Mouse (Mus musculus) MEL (cell line): ENCODE results near the gene Cmss1. TPM values are rescaled to one million over a fixed set of nuclear protein-coding genes. Genes with fewer than 3 reads are reported as not detected.

ENCODE experiments used
- DNase-seq: peaks from one replicate; pipeline ENCODE4 v3.0.0; 2011; ENCODE audit warnings: low read depth, low spot score
- H3K27ac ChIP-seq: 2 replicates; pipeline ENCODE4 v1.5.1; 2012; ENCODE audit warnings: low read depth, mild to moderate bottlenecking, control low read depth, low read length, moderate library complexity; ENCODE audit not compliant: control insufficient read depth
- H3K27me3 ChIP-seq, 2 experiments: fragments of 150-350 bp in 1 of 2; sonication (generic) in 1 of 2; 2 replicates each; pipeline ENCODE4 v1.6.1; 2012; ENCODE audit warnings: low read length in 2 of 2, mild to moderate bottlenecking in 2 of 2, improper control_type of control experiment in 1 of 2, moderate library complexity in 1 of 2; ENCODE audit not compliant: insufficient read depth in 2 of 2, control insufficient read depth in 1 of 2
- H3K36me3 ChIP-seq, 2 experiments: 2 replicates each; pipeline ENCODE4 v1.6.1; 2012 to 2014; ENCODE audit warnings: low read length in 2 of 2, improper control_type of control experiment in 1 of 2, inconsistent platforms in 1 of 2, mild to moderate bottlenecking in 1 of 2; ENCODE audit not compliant: insufficient read depth in 2 of 2, control insufficient read depth in 1 of 2
- H3K4me1 ChIP-seq, 2 experiments: fragments of 150-350 bp in 1 of 2; sonication (generic) in 1 of 2; 2 replicates each; pipeline ENCODE4 v1.6.1; 2012; ENCODE audit warnings: low read length in 2 of 2, improper control_type of control experiment in 1 of 2, mild to moderate bottlenecking in 1 of 2; ENCODE audit not compliant: insufficient read depth in 2 of 2, control insufficient read depth in 1 of 2
- H3K4me3 ChIP-seq, 2 experiments: fragments of 150-350 bp in 1 of 2; sonication (generic) in 1 of 2; 2 replicates each; pipeline ENCODE4 v1.5.1; 2012; ENCODE audit warnings: low read depth in 2 of 2, low read length in 2 of 2, mild to moderate bottlenecking in 2 of 2, moderate library complexity in 2 of 2, control low read depth in 1 of 2, improper control_type of control experiment in 1 of 2; ENCODE audit not compliant: control insufficient read depth in 1 of 2, insufficient read depth in 1 of 2
- H3K79me2 ChIP-seq: 2 replicates; pipeline ENCODE4 v1.6.1; 2012; ENCODE audit warnings: mild to moderate bottlenecking, low read length, moderate library complexity; ENCODE audit not compliant: control insufficient read depth, poor library complexity, insufficient read depth
- H3K9ac ChIP-seq: 2 replicates; pipeline ENCODE4 v1.6.1; 2012; ENCODE audit warnings: low read depth, mild to moderate bottlenecking, control low read depth, low read length, moderate library complexity; ENCODE audit not compliant: control insufficient read depth, poor library complexity, severe bottlenecking
- H3K9me3 ChIP-seq: fragments of 150-350 bp; sonication (generic); replicated peaks from 2 replicates; pipeline ENCODE4 v1.6.1; 2012; ENCODE audit warnings: mild to moderate bottlenecking, low read length, improper control_type of control experiment, moderate library complexity; ENCODE audit not compliant: insufficient read depth
- BHLHE40 ChIP-seq: IDR thresholded peaks from 2 replicates; pipeline ENCODE4 v1.6.1; 2012; ENCODE audit warnings: low read depth, mild to moderate bottlenecking, inconsistent platforms, low read length, improper control_type of control experiment, borderline replicate concordance
- CHD1 ChIP-seq: IDR thresholded peaks from 2 replicates; pipeline ENCODE4 v1.6.1; 2012; ENCODE audit warnings: low read depth, mild to moderate bottlenecking, inconsistent platforms, low read length, improper control_type of control experiment
- CHD2 ChIP-seq: IDR thresholded peaks from 2 replicates; pipeline ENCODE4 v1.6.1; 2011; ENCODE audit warnings: low read length, improper control_type of control experiment
- EP300 ChIP-seq, 2 experiments: IDR thresholded peaks; 2 replicates each; pipeline ENCODE4 v1.6.1; 2011; ENCODE audit warnings: improper control_type of control experiment in 2 of 2, low read length in 2 of 2, low read depth in 1 of 2, mild to moderate bottlenecking in 1 of 2
- HCFC1 ChIP-seq: IDR thresholded peaks from 2 replicates; pipeline ENCODE4 v1.6.1; 2012; ENCODE audit warnings: low read depth, mild to moderate bottlenecking, inconsistent platforms, low read length, improper control_type of control experiment, moderate library complexity
- MAFK ChIP-seq: IDR thresholded peaks from 2 replicates; pipeline ENCODE4 v1.6.1; 2011; ENCODE audit warnings: low read depth, mild to moderate bottlenecking, low read length, improper control_type of control experiment, borderline replicate concordance
- MAX ChIP-seq: IDR thresholded peaks from 2 replicates; pipeline ENCODE4 v1.6.1; 2011; ENCODE audit warnings: low read length, improper control_type of control experiment
- MAZ ChIP-seq: IDR thresholded peaks from 2 replicates; pipeline ENCODE4 v1.6.1; 2012; ENCODE audit warnings: low read depth, mild to moderate bottlenecking, inconsistent platforms, low read length, improper control_type of control experiment
- MEF2A ChIP-seq: IDR thresholded peaks from 2 replicates; pipeline ENCODE4 v1.6.1; 2014; ENCODE audit warnings: low read depth, mild to moderate bottlenecking, inconsistent platforms, low read length, improper control_type of control experiment; ENCODE audit not compliant: poor library complexity, insufficient replicate concordance, severe bottlenecking; ENCODE audit errors: extremely low read depth
- MYB ChIP-seq: IDR thresholded peaks from 2 replicates; pipeline ENCODE4 v1.6.1; 2011; ENCODE audit warnings: mild to moderate bottlenecking, low read depth, low read length, improper control_type of control experiment
- POLR2A ChIP-seq, 2 experiments: IDR thresholded peaks; 2 replicates each; pipeline ENCODE4 v1.6.1; 2011 to 2012; ENCODE audit warnings: low read length in 2 of 2, mild to moderate bottlenecking in 2 of 2, control low read depth in 1 of 2, improper control_type of control experiment in 1 of 2, low read depth in 1 of 2, moderate library complexity in 1 of 2; ENCODE audit not compliant: control insufficient read depth in 1 of 2, insufficient read depth in 1 of 2, poor library complexity in 1 of 2
- POLR2AphosphoS2 ChIP-seq: IDR thresholded peaks from 2 replicates; pipeline ENCODE4 v1.6.1; 2011; ENCODE audit warnings: low read length, improper control_type of control experiment
- POLR2AphosphoS5 ChIP-seq: IDR thresholded peaks from 2 replicates; pipeline ENCODE4 v1.6.1; 2012; ENCODE audit warnings: low read depth, borderline replicate concordance, mild to moderate bottlenecking, inconsistent platforms, low read length, moderate library complexity, mixed read lengths
- RAD21 ChIP-seq: IDR thresholded peaks from 2 replicates; pipeline ENCODE4 v1.6.1; 2011; ENCODE audit warnings: mild to moderate bottlenecking, low read depth, low read length, improper control_type of control experiment
- RCOR1 ChIP-seq: IDR thresholded peaks from 2 replicates; pipeline ENCODE4 v1.6.1; 2012; ENCODE audit warnings: low read depth, mild to moderate bottlenecking, inconsistent platforms, low read length, improper control_type of control experiment
- SIN3A ChIP-seq: IDR thresholded peaks from 2 replicates; pipeline ENCODE4 v1.6.1; 2012; ENCODE audit warnings: low read length, improper control_type of control experiment, inconsistent platforms
- SMC3 ChIP-seq: IDR thresholded peaks from 2 replicates; pipeline ENCODE4 v1.6.1; 2011; ENCODE audit warnings: low read depth, low read length, improper control_type of control experiment
- TAL1 ChIP-seq: IDR thresholded peaks from 2 replicates; pipeline ENCODE4 v1.6.1; 2012; ENCODE audit warnings: mild to moderate bottlenecking, inconsistent platforms, low read length, moderate library complexity, mixed read lengths
- TBP ChIP-seq: IDR thresholded peaks from 2 replicates; pipeline ENCODE4 v1.8.0; 2011; ENCODE audit warnings: low read depth, low read length, improper control_type of control experiment
- UBTF ChIP-seq: IDR thresholded peaks from 2 replicates; pipeline ENCODE4 v1.6.1; 2012; ENCODE audit warnings: low read depth, mild to moderate bottlenecking, inconsistent platforms, low read length, improper control_type of control experiment, moderate library complexity, borderline replicate concordance; ENCODE audit not compliant: insufficient read depth
- USF1 ChIP-seq: IDR thresholded peaks from 2 replicates; pipeline ENCODE4 v1.6.1; 2014; ENCODE audit warnings: low read depth, mild to moderate bottlenecking, inconsistent platforms, low read length, improper control_type of control experiment, moderate library complexity
- USF2 ChIP-seq, 2 experiments: IDR thresholded peaks; 2 replicates each; pipeline ENCODE4 v1.6.1; 2011 to 2012; ENCODE audit warnings: improper control_type of control experiment in 2 of 2, low read length in 2 of 2, borderline replicate concordance in 1 of 2, inconsistent platforms in 1 of 2, low read depth in 1 of 2, mild to moderate bottlenecking in 1 of 2; ENCODE audit not compliant: insufficient read depth in 1 of 2
- ZKSCAN1 ChIP-seq: IDR thresholded peaks from 2 replicates; pipeline ENCODE4 v1.6.1; 2012; ENCODE audit warnings: low read depth, mild to moderate bottlenecking, inconsistent platforms, low read length, improper control_type of control experiment, moderate library complexity
- ZMIZ1 ChIP-seq: IDR thresholded peaks from 2 replicates; pipeline ENCODE4 v1.6.1; 2012; ENCODE audit warnings: low read depth, mild to moderate bottlenecking, inconsistent platforms, low read length, improper control_type of control experiment, moderate library complexity
- ZNF384 ChIP-seq: IDR thresholded peaks from 2 replicates; pipeline ENCODE4 v1.6.1; 2012; ENCODE audit warnings: low read depth, mild to moderate bottlenecking, inconsistent platforms, low read length, improper control_type of control experiment
- polyA plus RNA-seq, 2 experiments: library from polyadenylated mRNA; stranded (reverse) in 1 of 2; unstranded in 1 of 2; fragments of >175 nt in 1 of 2; fragments of >200 nt in 1 of 2; gene quantifications; 2 replicates each; pipeline versions ENCODE4 v1.2.1 to v1.2.4; 2012; ENCODE audit warnings: low replicate concordance in 2 of 2, low read depth in 1 of 2; ENCODE audit not compliant: insufficient read length in 2 of 2, insufficient read depth in 1 of 2, missing spikeins in 1 of 2
- total RNA-seq: library from RNA; depleted of rRNA; stranded (reverse); fragments of 300-350 nt; gene quantifications from 2 replicates; pipeline ENCODE4 v1.2.3, GENCODE M21; 2012

Cmss1 gene
- total and polyA plus RNA-seq, 3 experiments, result 80.9 to 94.7 TPM; not detected in 1

DNA sequence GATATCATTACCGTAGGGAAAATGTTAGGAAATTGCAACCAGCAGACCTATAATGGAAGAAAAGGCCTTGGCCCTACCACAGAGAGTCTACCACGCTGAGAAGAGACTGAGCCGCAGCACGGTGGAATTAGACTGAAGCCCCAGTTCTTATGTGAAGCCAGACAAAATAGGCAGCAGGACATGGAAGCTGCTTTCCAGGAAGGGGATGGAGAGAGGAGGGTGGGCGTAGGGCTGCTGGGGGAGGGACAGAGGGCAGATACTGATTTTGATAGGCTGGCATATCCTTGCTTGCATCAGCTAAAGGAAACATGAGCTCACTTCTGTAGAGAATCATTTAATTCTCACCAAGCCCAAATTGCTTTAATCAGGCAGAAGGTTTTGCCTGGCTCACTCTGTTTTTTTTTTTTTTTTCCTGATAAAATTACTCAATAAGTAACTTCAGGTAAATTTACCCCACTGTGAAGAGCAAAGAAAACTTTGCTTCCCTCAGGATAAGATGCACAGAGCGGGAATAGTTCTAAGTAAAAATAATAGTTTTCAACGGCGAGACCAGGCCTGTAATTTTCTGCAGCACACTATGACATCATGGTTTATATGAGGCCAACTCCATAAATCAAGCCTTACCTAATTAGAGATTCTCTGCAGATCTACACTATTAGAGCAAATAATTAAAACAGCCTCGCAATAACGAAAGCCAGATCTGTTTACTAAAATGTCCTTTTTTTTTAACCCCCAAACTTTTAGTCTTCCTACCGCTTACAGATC is 169.0 kb downstream of the Cmss1 start:
- Histone ChIP-seq H3K4me1 (no peaks in the 10 kb centered on the region; a peak in 1 of 4 replicates), H3K9me3 (no peaks in the 10 kb centered on the region), H3K9ac (no peak overlapping the region), H3K4me3 (no peak overlapping the region), H3K36me3 (peaks cover 0 to 4% of the 10 kb centered on the region in 2 experiments; a peak in 2 of 4 replicates), H3K27me3 (no peaks in the 10 kb centered on the region), H3K27ac (no peak overlapping the region), H3K79me2 (no peaks in the 10 kb centered on the region)
- TF ChIP-seq CHD2, result no peak
- no peak for TF ChIP-seq RCOR1
- no peak for TF ChIP-seq ZNF384
- TF ChIP-seq ZKSCAN1, result no peak
- no peak for TF ChIP-seq TBP
- TF ChIP-seq MAZ, result no peak
- no peak for TF ChIP-seq TAL1
- TF ChIP-seq HCFC1, result no peak
- TF ChIP-seq POLR2A (IDR thresholded peaks at IDR 0.05; ENCODE audit: control insufficient read depth in 1 of 2, insufficient read depth in 1 of 2, low read depth in 1 of 2, low read length in 2 of 2, poor library complexity in 1 of 2), result no peak
- TF ChIP-seq SMC3, result no peak
- no peak for TF ChIP-seq USF1
- no peak for TF ChIP-seq POLR2AphosphoS2
- TF ChIP-seq BHLHE40, result no peak
- no peak for TF ChIP-seq RAD21
- TF ChIP-seq MYB, result no peak
- TF ChIP-seq SIN3A, result no peak
- TF ChIP-seq USF2 (IDR thresholded peaks at IDR 0.05; ENCODE audit: borderline replicate concordance in 1 of 2, insufficient read depth in 1 of 2, low read depth in 1 of 2, low read length in 2 of 2), result no peak
- no peak for TF ChIP-seq UBTF
- no peak for TF ChIP-seq MAX
- TF ChIP-seq ZMIZ1, result no peak
- DNase-seq, result no peak

DNA sequence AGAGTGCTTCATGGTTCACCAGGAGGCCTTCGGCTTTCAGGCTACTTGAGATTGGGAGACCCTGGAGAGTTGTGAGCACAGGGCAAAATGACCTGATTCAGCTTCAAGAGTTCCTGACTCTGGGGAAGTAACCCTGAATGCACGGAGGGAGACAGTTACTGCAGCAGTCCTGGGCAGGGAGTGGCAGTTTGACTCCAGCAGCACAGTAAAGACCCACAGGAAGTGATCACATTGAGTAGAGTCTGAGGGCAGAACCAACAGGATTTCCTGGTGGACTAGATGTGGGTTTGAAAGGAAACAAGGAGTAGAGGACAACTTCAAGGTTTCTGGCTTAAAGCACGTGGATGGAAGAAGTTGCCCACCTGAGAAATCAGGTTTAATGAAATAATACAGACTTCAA is 172.0 kb downstream of the Cmss1 start:
- Histone ChIP-seq H3K36me3 (no peaks in the 10 kb centered on the region; a peak in 1 of 4 replicates), H3K9me3 (no peaks in the 10 kb centered on the region), H3K4me3 (no peak overlapping the region), H3K4me1 (no peaks in the 10 kb centered on the region), H3K79me2 (no peaks in the 10 kb centered on the region), H3K27ac (no peak overlapping the region)
- no peak for DNase-seq
- TF ChIP-seq CHD1 (no peak), RAD21 (no peak), CHD2 (no peak), MAFK (no peak), POLR2AphosphoS5 (no peak), POLR2AphosphoS2 (no peak), MEF2A (no peak), ZKSCAN1 (no peak), BHLHE40 (no peak), EP300 (IDR thresholded peaks at IDR 0.05; ENCODE audit: low read depth in 1 of 2, low read length in 2 of 2) (no peak)
- TF ChIP-seq, all 39 proteins: peak for 0
- no peaks in the 10 kb centered on the region for H3K27me3 ChIP-seq
- H3K9ac ChIP-seq, result no peak overlapping the region
